Mouse (Mus musculus): ENCODE data around the gene Gata5. TPM values are rescaled to one million over a fixed set of nuclear protein-coding genes. Genes with fewer than 3 reads are reported as not detected.

The Gata5 gene
- total RNA-seq, 2 experiments from 2014 or later, result not detected

DNA sequence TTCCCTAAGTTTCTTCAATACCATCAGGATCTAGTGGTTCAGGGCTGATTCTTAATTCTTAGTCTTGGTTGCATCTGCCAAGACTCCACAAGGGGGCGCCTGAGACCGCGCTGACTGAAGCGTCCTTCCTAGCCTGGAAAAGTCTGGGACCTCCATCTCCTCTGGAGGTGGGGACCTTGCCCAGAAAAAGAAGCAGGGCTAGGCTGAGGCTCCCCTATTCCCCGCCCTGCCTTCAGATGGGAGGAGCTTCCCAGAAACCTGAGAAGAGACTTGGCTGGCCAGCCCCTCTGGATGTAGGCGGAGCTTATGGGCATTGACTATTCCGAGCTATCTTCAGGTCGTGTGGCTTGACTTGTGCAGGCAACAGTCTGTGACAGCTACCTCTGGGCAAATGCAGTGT is 58.7 kb downstream of the Gata5 start:
- peak; percentile 23 for ATAC-seq (replicated peaks; ENCODE audit: low FRiP score, poor library complexity, severe bottlenecking)

Other genes with a start within 250 kb of the Gata5 start
- gene Hrh3, start 230.2 kb downstream of the Gata5 start, total RNA-seq (2015; ENCODE audit: low replicate concordance), result not detected in 2 replicates
- not detected in 2 replicates for gene Hrh3, start 230.2 kb downstream of the Gata5 start, total RNA-seq (2017; ENCODE audit: low replicate concordance)
- gene Osbpl2, start 215.4 kb downstream of the Gata5 start, total RNA-seq (2015; ENCODE audit: low replicate concordance), result 7.6 and 10.1 TPM in 2 replicates
- 14.4 and 16.3 TPM in 2 replicates for gene Osbpl2, start 215.4 kb downstream of the Gata5 start, total RNA-seq (2017; ENCODE audit: low replicate concordance)
- 47.6 and 66.7 TPM in 2 replicates for gene Adrm1, start 163.2 kb downstream of the Gata5 start, total RNA-seq (2015; ENCODE audit: low replicate concordance)
- 24.1 and 32.6 TPM in 2 replicates for gene Adrm1, start 163.2 kb downstream of the Gata5 start, total RNA-seq (2017; ENCODE audit: low replicate concordance)
- gene Lama5, start 108.8 kb downstream of the Gata5 start, total RNA-seq (2015; ENCODE audit: low replicate concordance), result under 0.01 and 0.42 TPM in 2 replicates
- gene Lama5, start 108.8 kb downstream of the Gata5 start, total RNA-seq (2017; ENCODE audit: low replicate concordance), result 0.13 and 0.15 TPM in 2 replicates
- 412 and 611 TPM in 2 replicates for gene Rps21, start 77.3 kb downstream of the Gata5 start, total RNA-seq (2015; ENCODE audit: low replicate concordance)
- gene Rps21, start 77.3 kb downstream of the Gata5 start, total RNA-seq (2017; ENCODE audit: low replicate concordance), result 390 and 599 TPM in 2 replicates
- gene Cables2, start 61.2 kb downstream of the Gata5 start, total RNA-seq (2015; ENCODE audit: low replicate concordance), result 8.8 and 9.4 TPM in 2 replicates
- gene Cables2, start 61.2 kb downstream of the Gata5 start, total RNA-seq (2017; ENCODE audit: low replicate concordance), result 7.6 and 9.2 TPM in 2 replicates
- gene Rbbp8nl, start 44.8 kb downstream of the Gata5 start, total RNA-seq (2015; ENCODE audit: low replicate concordance), result not detected in 2 replicates
- gene Rbbp8nl, start 44.8 kb downstream of the Gata5 start, total RNA-seq (2017; ENCODE audit: low replicate concordance), result not detected in 2 replicates
- gene Slco4a1, start 121.5 kb upstream of the Gata5 start, total RNA-seq (2015; ENCODE audit: low replicate concordance), result 5.9 and 8.3 TPM in 2 replicates
- 1.5 TPM in 1 of 2 replicates, not detected in the other for gene Slco4a1, start 121.5 kb upstream of the Gata5 start, total RNA-seq (2017; ENCODE audit: low replicate concordance)
- not detected in 2 replicates for gene Ntsr1, start 165.3 kb upstream of the Gata5 start, total RNA-seq (2015; ENCODE audit: low replicate concordance)
- not detected in 2 replicates for gene Ntsr1, start 165.3 kb upstream of the Gata5 start, total RNA-seq (2017; ENCODE audit: low replicate concordance)
- gene Mrgbp, start 246.6 kb upstream of the Gata5 start, total RNA-seq (2015; ENCODE audit: low replicate concordance), result 13.4 and 16.9 TPM in 2 replicates
- gene Mrgbp, start 246.6 kb upstream of the Gata5 start, total RNA-seq (2017; ENCODE audit: low replicate concordance), result 12.1 and 14.3 TPM in 2 replicates

All from erythroid progenitor cell, adult 5-6 weeks (primary cell).